Mouse (Mus musculus): ENCODE data around the gene Frrs1l.

DNA sequence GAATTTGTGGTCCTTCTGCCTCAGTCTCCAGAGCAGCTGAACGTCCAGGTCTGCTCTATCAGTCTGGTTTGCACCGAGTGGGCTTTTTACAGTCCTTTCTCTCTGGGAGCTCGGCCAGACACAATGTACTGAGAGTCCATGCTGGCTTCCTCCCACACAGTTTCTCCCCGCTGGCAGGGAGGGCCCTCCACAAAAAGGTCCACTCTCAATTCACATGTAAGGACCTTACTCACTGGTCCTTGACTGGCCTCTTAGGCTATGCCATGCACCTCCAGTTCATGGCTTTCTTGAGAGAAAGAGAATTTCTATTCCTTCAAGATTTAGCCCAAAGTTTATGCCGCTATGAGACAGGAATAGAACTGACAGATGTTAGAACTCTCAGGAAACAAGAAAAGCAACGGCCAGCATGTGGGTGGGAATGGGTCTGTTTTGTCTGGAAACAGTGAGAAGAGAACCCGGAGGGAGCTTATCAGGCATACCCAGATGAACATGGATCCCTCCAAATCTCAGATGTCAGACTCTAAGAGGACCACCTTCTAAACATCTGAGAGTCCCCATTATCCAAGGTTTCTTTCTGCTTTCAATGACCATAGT, 24.5 kb downstream of the Frrs1l start:
- TF ChIP-seq CTCF (IDR thresholded peaks at IDR 0.05) (no peak), EP300 (IDR thresholded peaks at IDR 0.05) (no peak)
